Mouse (Mus musculus): ENCODE results near the gene Olfr1336. TPM values are rescaled to one million over a fixed set of nuclear protein-coding genes. Genes with fewer than 3 reads are reported as not detected.

The Olfr1336 gene
- polyA plus RNA-seq (2015; fragmentation: Nextera tagmentation; extraction: Ambion mirVana) = not detected in 2 replicates

DNA sequence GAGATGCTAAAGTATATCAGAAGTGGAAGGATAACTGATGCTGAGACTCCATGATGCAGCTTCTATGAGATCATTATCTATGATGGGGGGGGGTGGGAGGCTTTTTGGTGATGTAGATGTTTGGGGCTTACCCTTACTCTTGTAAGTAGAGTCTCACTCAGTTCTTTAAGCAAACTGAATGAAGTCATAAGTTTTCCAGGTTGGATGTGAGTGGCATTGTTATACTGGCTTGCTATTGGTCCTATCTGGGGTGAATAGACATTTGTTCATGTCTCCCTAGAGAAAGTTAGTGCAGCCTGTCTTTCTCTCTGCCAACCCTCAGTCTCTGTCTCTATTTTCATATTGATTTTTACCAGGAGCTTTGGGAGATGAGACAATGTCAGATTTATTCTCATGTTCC lies at the start of gene Olfr1336:
Gene Olfr1336, plus strand, starts transcription at position 301 of the 400 bp plus-strand sequence.
- H3K27ac ChIP-seq = no peak within 1 kb of the TSS
- no peak for ATAC-seq (ENCODE audit: low read depth)
- H3K4me3 ChIP-seq (replicated peaks) = no peak within 1 kb of the TSS
- H3K4me1 ChIP-seq (replicated peaks) = no peaks in the 10 kb centered on the region
- no peaks in the 10 kb centered on the region for H3K9me3 ChIP-seq (replicated peaks)
- no peak for DNase-seq
- no peaks in the 10 kb centered on the region for H3K36me3 ChIP-seq
- no peaks in the 10 kb centered on the region for H3K27me3 ChIP-seq
- H3K4me2 ChIP-seq = no peak within 1 kb of the TSS
- no peak within 1 kb of the TSS for H3K9ac ChIP-seq

DNA sequence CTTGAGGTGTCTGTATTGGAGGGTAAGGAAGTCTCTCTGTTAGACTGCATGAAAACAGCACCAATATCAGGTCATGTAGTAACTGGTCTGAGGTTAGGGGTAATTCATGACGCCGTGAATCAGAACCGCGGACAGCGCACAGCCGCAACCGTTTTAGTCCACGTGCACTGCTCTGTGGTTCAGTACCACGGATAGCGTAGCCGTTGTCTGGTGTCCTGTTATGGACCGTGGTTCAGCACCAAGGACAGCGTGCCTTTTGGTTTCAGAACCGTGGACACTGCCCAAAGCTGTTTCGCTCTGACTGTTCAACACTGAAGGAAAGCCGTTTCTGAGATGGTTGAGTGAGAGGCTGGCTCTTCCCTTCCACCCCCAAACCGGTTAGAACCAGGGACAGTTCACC lies 45.9 kb upstream of the Olfr1336 start, which contains the start of gene Gm20715:
Gene Gm20715, plus strand, starts transcription at position 235 of the 400 bp plus-strand sequence.
- Histone ChIP-seq H3K27me3 (no peaks in the 10 kb centered on the region), H3K27ac (no peak within 1 kb of the TSS), H3K4me2 (no peak within 1 kb of the TSS), H3K9ac (no peak within 1 kb of the TSS), H3K36me3 (no peaks in the 10 kb centered on the region), H3K4me1 (replicated peaks) (no peaks in the 10 kb centered on the region), H3K4me3 (replicated peaks) (no peak within 1 kb of the TSS), H3K9me3 (replicated peaks) (no peaks in the 10 kb centered on the region)
- ATAC-seq (ENCODE audit: low read depth) (peak; percentile 86), DNase-seq (peak; percentile 71)
- WGBS (ENCODE audit: insufficient replicate concordance) = 3% methylated on average over 17 of the region's 17 CpGs

DNA sequence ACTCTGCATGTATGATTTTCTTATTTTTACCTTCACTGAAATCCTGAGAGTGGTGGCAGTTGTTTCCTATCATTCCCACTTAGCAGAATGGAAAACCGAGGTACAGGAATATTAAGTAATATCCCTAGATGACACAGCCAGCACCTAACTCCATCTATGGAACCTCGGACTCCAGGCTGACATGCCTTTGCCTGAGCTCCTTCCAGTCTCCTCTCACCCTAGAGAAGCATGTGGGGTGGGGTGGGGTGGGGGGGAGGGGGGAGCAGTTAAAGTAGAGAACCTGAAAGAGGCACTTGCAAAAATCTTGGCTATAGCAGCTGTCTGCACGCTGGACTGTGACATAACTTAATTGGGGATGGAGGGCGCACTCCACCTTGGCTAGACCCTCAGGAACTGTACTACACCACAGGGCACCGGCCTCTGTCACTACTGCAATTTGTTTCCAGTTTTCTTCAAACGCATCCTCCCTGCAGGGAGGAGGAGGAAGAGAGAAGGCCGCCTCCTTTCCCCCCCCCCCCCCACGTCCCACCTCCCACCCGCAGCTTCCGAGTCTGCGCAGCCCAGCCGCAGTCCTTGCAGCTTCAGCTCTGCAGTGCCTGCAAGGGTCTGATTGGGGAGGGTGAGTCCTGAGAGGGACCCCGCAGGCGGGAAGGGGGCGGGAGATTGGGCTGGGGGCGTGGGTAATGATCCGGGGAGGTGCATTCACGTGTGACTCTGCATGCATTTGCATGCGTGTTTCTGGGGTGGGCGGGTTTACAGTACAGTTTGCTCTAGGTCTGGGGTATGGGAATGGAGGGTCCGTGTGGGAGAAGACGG lies 41.1 kb upstream of the Olfr1336 start:
- Histone ChIP-seq H3K4me1 (replicated peaks) (no peaks in the 10 kb centered on the region), H3K4me2 (no peak overlapping the region), H3K27ac (no peak overlapping the region), H3K36me3 (no peaks in the 10 kb centered on the region), H3K27me3 (no peaks in the 10 kb centered on the region), H3K9ac (no peak overlapping the region), H3K4me3 (replicated peaks) (no peak overlapping the region), H3K9me3 (replicated peaks) (no peaks in the 10 kb centered on the region)
- no peak for DNase-seq
- ATAC-seq (ENCODE audit: low read depth) = no peak
- WGBS (ENCODE audit: insufficient replicate concordance) = 10% methylated on average over 19 of the region's 22 CpGs

DNA sequence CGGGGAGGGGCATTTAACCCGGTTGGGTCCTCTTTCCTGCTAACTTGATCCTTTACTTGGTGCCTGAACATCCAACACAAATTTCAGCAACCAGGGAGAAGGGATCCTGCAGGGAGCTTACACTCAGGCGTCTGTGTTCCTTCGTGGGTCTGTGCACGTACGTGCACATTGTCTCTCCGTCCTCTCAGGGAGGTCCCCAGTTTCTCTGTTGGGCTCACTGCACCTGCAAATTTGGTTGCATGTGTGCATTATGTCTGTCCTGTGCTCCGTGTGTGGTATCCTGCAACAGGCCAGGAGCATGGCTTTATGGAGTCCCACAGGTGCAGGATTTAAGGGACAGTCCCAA lies 40.6 kb upstream of the Olfr1336 start:
- H3K9ac ChIP-seq = no peak overlapping the region
- DNase-seq = no peak
- H3K9me3 ChIP-seq (replicated peaks) = no peaks in the 10 kb centered on the region
- no peak for ATAC-seq (ENCODE audit: low read depth)
- H3K4me1 ChIP-seq (replicated peaks) = no peaks in the 10 kb centered on the region
- H3K27ac ChIP-seq = no peak overlapping the region
- no peak overlapping the region for H3K4me2 ChIP-seq
- H3K27me3 ChIP-seq = no peaks in the 10 kb centered on the region
- WGBS (ENCODE audit: insufficient replicate concordance) = 23% methylated on average over 8 of the region's 8 CpGs
- H3K4me3 ChIP-seq (replicated peaks) = no peak overlapping the region
- H3K36me3 ChIP-seq = no peaks in the 10 kb centered on the region

DNA sequence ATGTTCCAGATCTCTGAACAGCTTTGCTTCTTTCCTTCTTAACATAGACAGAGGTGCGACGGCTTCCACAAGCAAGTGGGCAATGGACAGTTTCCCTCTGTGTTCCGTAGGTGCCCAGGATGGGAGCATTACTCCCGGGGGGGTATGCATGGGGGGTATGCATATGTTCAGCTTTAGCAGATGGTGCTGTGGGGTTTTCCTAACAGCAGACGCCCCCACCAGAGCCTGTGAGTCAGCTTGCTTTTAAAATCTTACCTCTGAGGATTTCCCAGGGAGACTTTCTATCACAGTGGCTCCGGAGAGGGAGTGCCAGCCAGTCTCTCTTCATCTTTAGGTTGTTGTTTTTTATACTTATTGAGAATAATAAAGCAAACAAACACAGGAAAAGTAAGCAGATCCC lies 36.1 kb upstream of the Olfr1336 start:
- H3K4me2 ChIP-seq = no peak overlapping the region
- 49% methylated on average over 6 of the region's 6 CpGs for WGBS (ENCODE audit: insufficient replicate concordance)
- no peaks in the 10 kb centered on the region for H3K27me3 ChIP-seq
- no peak overlapping the region for H3K9ac ChIP-seq
- H3K9me3 ChIP-seq (replicated peaks) = no peaks in the 10 kb centered on the region
- DNase-seq = no peak
- ATAC-seq (ENCODE audit: low read depth) = no peak
- no peaks in the 10 kb centered on the region for H3K4me1 ChIP-seq (replicated peaks)
- H3K27ac ChIP-seq = no peak overlapping the region
- no peaks in the 10 kb centered on the region for H3K36me3 ChIP-seq
- H3K4me3 ChIP-seq (replicated peaks) = no peak overlapping the region

DNA sequence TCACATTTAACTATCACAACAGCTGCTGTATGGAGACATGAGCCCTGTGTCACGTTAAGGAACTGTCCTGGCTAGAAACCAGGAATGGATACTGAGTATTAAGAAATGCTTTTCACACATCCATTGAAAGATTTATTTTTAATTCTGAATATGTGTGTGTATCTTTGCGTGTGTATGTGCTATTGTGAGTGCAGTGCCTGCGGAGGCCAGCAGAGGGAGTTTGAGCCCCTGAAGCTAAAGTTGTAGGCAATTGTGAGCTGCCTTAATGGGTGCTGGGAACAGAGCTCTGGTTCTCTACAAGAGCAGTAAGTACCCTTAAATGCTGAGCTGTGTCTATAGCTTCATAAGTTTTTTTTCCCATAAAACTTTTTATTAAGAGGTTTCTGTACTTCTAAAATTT lies 26.6 kb upstream of the Olfr1336 start:
- no peaks in the 10 kb centered on the region for H3K27me3 ChIP-seq
- no peaks in the 10 kb centered on the region for H3K4me1 ChIP-seq (replicated peaks)
- H3K4me3 ChIP-seq (replicated peaks) = no peak overlapping the region
- ATAC-seq (ENCODE audit: low read depth) (no peak), DNase-seq (no peak)
- WGBS (ENCODE audit: insufficient replicate concordance) = 70% methylated on average over 3 of the region's 3 CpGs
- H3K27ac ChIP-seq = no peak overlapping the region
- H3K4me2 ChIP-seq = no peak overlapping the region
- no peaks in the 10 kb centered on the region for H3K36me3 ChIP-seq
- H3K9ac ChIP-seq = no peak overlapping the region
- peaks cover 4% of the 10 kb centered on the region; the same call in 1 of the 2 replicates for H3K9me3 ChIP-seq (replicated peaks)

GRCm38 (mm10) chr7:6430342-6430741 lies 25.6 kb upstream of the Olfr1336 start:
- DNase-seq = peak; percentile 14

GRCm38 (mm10) chr7:6438388-6438787 lies 17.6 kb upstream of the Olfr1336 start, which contains the start of gene Olfr1344:
Gene Olfr1344 (plus strand): TSS chr7:6438688.
- no peak within 1 kb of the TSS for H3K4me2 ChIP-seq
- no peaks in the 10 kb centered on the region for H3K9me3 ChIP-seq (replicated peaks)
- no peak within 1 kb of the TSS for H3K9ac ChIP-seq
- no peak within 1 kb of the TSS for H3K27ac ChIP-seq
- H3K27me3 ChIP-seq = no peaks in the 10 kb centered on the region
- DNase-seq (no peak), ATAC-seq (ENCODE audit: low read depth) (no peak)
- H3K36me3 ChIP-seq = no peaks in the 10 kb centered on the region
- WGBS (ENCODE audit: insufficient replicate concordance) = 41% methylated on average over 3 of the region's 3 CpGs
- no peaks in the 10 kb centered on the region for H3K4me1 ChIP-seq (replicated peaks)
- no peak within 1 kb of the TSS for H3K4me3 ChIP-seq (replicated peaks)

More at GRCm38 (mm10) chr7:6430342-6430741, 25.6 kb upstream of the Olfr1336 start:
- peaks cover 4% of the 10 kb centered on the region; the same call in 1 of the 2 replicates for H3K9me3 ChIP-seq (replicated peaks)
- H3K27me3 ChIP-seq = no peaks in the 10 kb centered on the region
- no peaks in the 10 kb centered on the region for H3K36me3 ChIP-seq
- no peak overlapping the region for H3K4me3 ChIP-seq (replicated peaks)
- no peak overlapping the region for H3K27ac ChIP-seq
- H3K9ac ChIP-seq = no peak overlapping the region
- 25% methylated on average over 2 of the region's 2 CpGs for WGBS (ENCODE audit: insufficient replicate concordance)
- H3K4me2 ChIP-seq = no peak overlapping the region
- ATAC-seq (ENCODE audit: low read depth) = no peak
- no peaks in the 10 kb centered on the region for H3K4me1 ChIP-seq (replicated peaks)

DNA sequence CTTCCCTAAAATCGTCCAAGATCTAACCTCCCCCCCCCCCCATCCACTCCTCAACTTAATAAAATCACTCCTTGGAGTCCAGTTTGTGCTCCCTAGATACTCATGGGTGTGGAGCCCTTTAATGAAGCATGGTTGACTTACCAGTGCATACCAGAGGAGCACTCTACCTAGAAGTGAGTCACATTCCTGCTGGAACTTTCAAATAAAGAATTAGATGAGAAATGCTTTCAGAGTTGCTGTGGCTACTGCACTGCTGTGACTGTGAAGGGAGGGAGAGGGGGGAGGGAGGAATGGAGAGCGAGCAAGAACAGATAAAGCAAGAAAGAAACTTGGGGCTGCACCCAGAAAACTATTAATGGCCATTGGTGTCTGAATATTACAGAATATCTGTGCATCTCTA lies 14.8 kb upstream of the Olfr1336 start:
- H3K9me3 ChIP-seq (replicated peaks) = no peaks in the 10 kb centered on the region
- H3K4me1 ChIP-seq (replicated peaks) = no peaks in the 10 kb centered on the region
- H3K27ac ChIP-seq = no peak overlapping the region
- H3K36me3 ChIP-seq = no peaks in the 10 kb centered on the region
- 33% methylated on average over 2 of the region's 2 CpGs for WGBS (ENCODE audit: insufficient replicate concordance)
- ATAC-seq (ENCODE audit: low read depth) (no peak), DNase-seq (no peak)
- no peak overlapping the region for H3K4me2 ChIP-seq
- H3K9ac ChIP-seq = no peak overlapping the region
- no peaks in the 10 kb centered on the region for H3K27me3 ChIP-seq
- H3K4me3 ChIP-seq (replicated peaks) = no peak overlapping the region

GRCm38 (mm10) chr7:6447771-6448170 lies 8.2 kb upstream of the Olfr1336 start:
- H3K36me3 ChIP-seq = no peaks in the 10 kb centered on the region
- no peak overlapping the region for H3K27ac ChIP-seq
- 27% methylated on average over 5 of the region's 5 CpGs for WGBS (ENCODE audit: insufficient replicate concordance)
- no peaks in the 10 kb centered on the region for H3K27me3 ChIP-seq
- H3K4me2 ChIP-seq = no peak overlapping the region
- ATAC-seq (ENCODE audit: low read depth) = no peak
- H3K9ac ChIP-seq = no peak overlapping the region
- no peaks in the 10 kb centered on the region for H3K9me3 ChIP-seq (replicated peaks)
- DNase-seq = no peak
- no peak overlapping the region for H3K4me3 ChIP-seq (replicated peaks)
- no peaks in the 10 kb centered on the region for H3K4me1 ChIP-seq (replicated peaks)

DNA sequence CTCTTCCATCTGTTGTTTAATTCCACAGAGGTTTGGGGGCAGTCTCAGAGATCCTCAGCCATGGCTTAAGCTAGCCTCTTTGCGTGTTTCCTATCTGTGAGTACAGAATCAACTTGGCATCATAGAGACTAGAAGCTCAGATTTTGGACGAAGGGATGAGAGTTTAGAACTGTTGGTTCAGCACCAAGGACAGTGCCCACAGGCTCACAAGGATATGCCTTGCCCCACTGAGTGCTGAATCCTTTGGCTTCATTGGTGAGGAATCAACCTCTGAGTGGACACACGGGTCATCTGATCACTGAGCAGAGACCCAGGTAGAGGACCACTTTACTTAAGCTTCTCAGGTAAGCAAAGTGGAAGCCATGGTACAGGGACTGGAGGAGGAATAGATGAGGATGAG lies 431 bp downstream of the Olfr1336 start:
- Histone ChIP-seq H3K36me3 (no peaks in the 10 kb centered on the region), H3K27ac (no peak overlapping the region), H3K4me3 (replicated peaks) (no peak overlapping the region), H3K9me3 (replicated peaks) (no peaks in the 10 kb centered on the region), H3K27me3 (no peaks in the 10 kb centered on the region), H3K4me2 (no peak overlapping the region), H3K4me1 (replicated peaks) (no peaks in the 10 kb centered on the region), H3K9ac (no peak overlapping the region)
- WGBS (ENCODE audit: insufficient replicate concordance) = 33% methylated on average over 3 of the region's 3 CpGs
- DNase-seq = no peak
- no peak for ATAC-seq (ENCODE audit: low read depth)

- DNase-seq (no peak), ATAC-seq (ENCODE audit: low read depth) (no peak)
- no peak within 1 kb of the TSS for H3K9ac ChIP-seq
- no peaks in the 10 kb centered on the region for H3K36me3 ChIP-seq
- H3K4me3 ChIP-seq (replicated peaks) = no peak within 1 kb of the TSS
- H3K4me2 ChIP-seq = no peak within 1 kb of the TSS
- no peaks in the 10 kb centered on the region for H3K4me1 ChIP-seq (replicated peaks)
- no peaks in the 10 kb centered on the region for H3K27me3 ChIP-seq
- H3K27ac ChIP-seq = no peak within 1 kb of the TSS
- no peaks in the 10 kb centered on the region for H3K9me3 ChIP-seq (replicated peaks)
Observed at GRCm38 (mm10) chr7:6466951-6467350, 11.0 kb downstream of the Olfr1336 start, which contains the start of gene Olfr1346. Gene Olfr1346 (plus strand): TSS chr7:6467101.

All from liver, embryonic 13.5 days (tissue).